Mouse (Mus musculus) small intestine, adult 2 months (tissue): ENCODE measurements around the gene Mbd5.

Experiments used
- CTCF ChIP-seq: fragments of 200-500 bp; IDR thresholded peaks from 2 replicates; pipeline ENCODE4 v1.5.1; 2012; ENCODE audit warnings: low read depth, mild to moderate bottlenecking, control low read depth, inconsistent platforms, low read length, moderate library complexity, mixed read lengths; ENCODE audit not compliant: insufficient replicate concordance, insufficient read length; ENCODE audit errors: extremely low read depth
- POLR2A ChIP-seq: fragments of 200-500 bp; IDR thresholded peaks from 2 replicates; pipeline ENCODE4 v1.6.1; 2012; ENCODE audit warnings: low read depth, mild to moderate bottlenecking, control low read depth, inconsistent platforms, low read length, moderate library complexity

DNA sequence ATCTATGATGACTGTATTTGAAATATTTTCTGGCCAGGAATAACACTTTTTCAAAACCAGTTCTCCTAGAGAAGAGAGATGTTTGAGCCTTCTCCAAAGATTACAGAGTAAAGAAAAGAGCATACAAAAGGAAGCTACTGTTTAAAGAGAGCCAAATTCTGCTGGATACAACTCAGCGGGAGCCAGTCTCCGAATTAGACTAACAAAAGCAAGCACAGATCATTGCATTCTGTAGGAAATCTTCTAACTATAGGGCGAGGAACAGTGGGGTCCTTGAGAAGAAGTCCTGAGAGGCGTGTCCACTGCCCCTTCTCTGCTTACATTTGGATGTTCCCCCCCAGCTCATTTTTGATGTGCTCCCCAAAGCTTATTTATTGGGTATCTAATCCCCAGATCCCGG lies 422.3 kb downstream of the Mbd5 start:
- TF ChIP-seq CTCF (no peak), POLR2A (no peak)
